Mouse (Mus musculus) MEL (cell line): Measurements from ENCODE around the gene Nhlrc4. TPM values are rescaled to one million over a fixed set of nuclear protein-coding genes. Genes with fewer than 3 reads are reported as not detected.

Source experiments
- DNase-seq: peaks from one replicate; pipeline ENCODE4 v3.0.0; 2011; ENCODE audit warnings: low read depth, low spot score
- H3K27ac ChIP-seq: 2 replicates; pipeline ENCODE4 v1.5.1; 2012; ENCODE audit warnings: low read depth, mild to moderate bottlenecking, control low read depth, low read length, moderate library complexity; ENCODE audit not compliant: control insufficient read depth
- H3K27me3 ChIP-seq, 2 experiments: fragments of 150-350 bp in 1 of 2; sonication (generic) in 1 of 2; 2 replicates each; pipeline ENCODE4 v1.6.1; 2012; ENCODE audit warnings: low read length in 2 of 2, mild to moderate bottlenecking in 2 of 2, improper control_type of control experiment in 1 of 2, moderate library complexity in 1 of 2; ENCODE audit not compliant: insufficient read depth in 2 of 2, control insufficient read depth in 1 of 2
- H3K36me3 ChIP-seq, 2 experiments: 2 replicates each; pipeline ENCODE4 v1.6.1; 2012 to 2014; ENCODE audit warnings: low read length in 2 of 2, improper control_type of control experiment in 1 of 2, inconsistent platforms in 1 of 2, mild to moderate bottlenecking in 1 of 2; ENCODE audit not compliant: insufficient read depth in 2 of 2, control insufficient read depth in 1 of 2
- H3K4me1 ChIP-seq, 2 experiments: fragments of 150-350 bp in 1 of 2; sonication (generic) in 1 of 2; 2 replicates each; pipeline ENCODE4 v1.6.1; 2012; ENCODE audit warnings: low read length in 2 of 2, improper control_type of control experiment in 1 of 2, mild to moderate bottlenecking in 1 of 2; ENCODE audit not compliant: insufficient read depth in 2 of 2, control insufficient read depth in 1 of 2
- H3K4me3 ChIP-seq, 2 experiments: fragments of 150-350 bp in 1 of 2; sonication (generic) in 1 of 2; 2 replicates each; pipeline ENCODE4 v1.5.1; 2012; ENCODE audit warnings: low read depth in 2 of 2, low read length in 2 of 2, mild to moderate bottlenecking in 2 of 2, moderate library complexity in 2 of 2, control low read depth in 1 of 2, improper control_type of control experiment in 1 of 2; ENCODE audit not compliant: control insufficient read depth in 1 of 2, insufficient read depth in 1 of 2
- H3K79me2 ChIP-seq: 2 replicates; pipeline ENCODE4 v1.6.1; 2012; ENCODE audit warnings: mild to moderate bottlenecking, low read length, moderate library complexity; ENCODE audit not compliant: control insufficient read depth, poor library complexity, insufficient read depth
- H3K9ac ChIP-seq: 2 replicates; pipeline ENCODE4 v1.6.1; 2012; ENCODE audit warnings: low read depth, mild to moderate bottlenecking, control low read depth, low read length, moderate library complexity; ENCODE audit not compliant: control insufficient read depth, poor library complexity, severe bottlenecking
- H3K9me3 ChIP-seq: fragments of 150-350 bp; sonication (generic); replicated peaks from 2 replicates; pipeline ENCODE4 v1.6.1; 2012; ENCODE audit warnings: mild to moderate bottlenecking, low read length, improper control_type of control experiment, moderate library complexity; ENCODE audit not compliant: insufficient read depth
- CTCF ChIP-seq, 3 experiments: IDR thresholded peaks in 2 of 3; conservative IDR thresholded peaks in 1 of 3; 2 replicates each; pipeline ENCODE4 v1.5.1; 2011 to 2012; ENCODE audit warnings: low read length in 3 of 3, low read depth in 2 of 3, mild to moderate bottlenecking in 2 of 3, improper control_type of control experiment in 1 of 3, inconsistent platforms in 1 of 3, mixed read lengths in 1 of 3, moderate library complexity in 1 of 3; ENCODE audit not compliant: control insufficient read depth in 1 of 3, insufficient read depth in 1 of 3, poor library complexity in 1 of 3, severe bottlenecking in 1 of 3
- E2F4 ChIP-seq: IDR thresholded peaks from 2 replicates; pipeline ENCODE4 v1.6.1; 2011; ENCODE audit warnings: low read depth, low read length, improper control_type of control experiment, borderline replicate concordance
- ELF1 ChIP-seq: IDR thresholded peaks from 2 replicates; pipeline ENCODE4 v1.6.1; 2014; ENCODE audit warnings: low read depth, mild to moderate bottlenecking, inconsistent platforms, low read length, improper control_type of control experiment, moderate library complexity
- EP300 ChIP-seq, 2 experiments: IDR thresholded peaks; 2 replicates each; pipeline ENCODE4 v1.6.1; 2011; ENCODE audit warnings: improper control_type of control experiment in 2 of 2, low read length in 2 of 2, low read depth in 1 of 2, mild to moderate bottlenecking in 1 of 2
- GATA1 ChIP-seq: IDR thresholded peaks from 2 replicates; pipeline ENCODE4 v1.6.1; 2011; ENCODE audit warnings: low read depth, low read length, improper control_type of control experiment
- JUND ChIP-seq: IDR thresholded peaks from 2 replicates; pipeline ENCODE4 v1.6.1; 2011; ENCODE audit warnings: low read depth, mild to moderate bottlenecking, improper control_type of control experiment, low read length
- KAT2A ChIP-seq: conservative IDR thresholded peaks from 2 replicates; pipeline ENCODE4 v1.6.1; 2012; ENCODE audit warnings: low read depth, low read length, improper control_type of control experiment, inconsistent platforms
- MAFK ChIP-seq: IDR thresholded peaks from 2 replicates; pipeline ENCODE4 v1.6.1; 2011; ENCODE audit warnings: low read depth, mild to moderate bottlenecking, low read length, improper control_type of control experiment, borderline replicate concordance
- MYB ChIP-seq: IDR thresholded peaks from 2 replicates; pipeline ENCODE4 v1.6.1; 2011; ENCODE audit warnings: mild to moderate bottlenecking, low read depth, low read length, improper control_type of control experiment
- TAL1 ChIP-seq: IDR thresholded peaks from 2 replicates; pipeline ENCODE4 v1.6.1; 2012; ENCODE audit warnings: mild to moderate bottlenecking, inconsistent platforms, low read length, moderate library complexity, mixed read lengths
- TBP ChIP-seq: IDR thresholded peaks from 2 replicates; pipeline ENCODE4 v1.8.0; 2011; ENCODE audit warnings: low read depth, low read length, improper control_type of control experiment
- UBTF ChIP-seq: IDR thresholded peaks from 2 replicates; pipeline ENCODE4 v1.6.1; 2012; ENCODE audit warnings: low read depth, mild to moderate bottlenecking, inconsistent platforms, low read length, improper control_type of control experiment, moderate library complexity, borderline replicate concordance; ENCODE audit not compliant: insufficient read depth
- USF2 ChIP-seq, 2 experiments: IDR thresholded peaks; 2 replicates each; pipeline ENCODE4 v1.6.1; 2011 to 2012; ENCODE audit warnings: improper control_type of control experiment in 2 of 2, low read length in 2 of 2, borderline replicate concordance in 1 of 2, inconsistent platforms in 1 of 2, low read depth in 1 of 2, mild to moderate bottlenecking in 1 of 2; ENCODE audit not compliant: insufficient read depth in 1 of 2
- ZMIZ1 ChIP-seq: IDR thresholded peaks from 2 replicates; pipeline ENCODE4 v1.6.1; 2012; ENCODE audit warnings: low read depth, mild to moderate bottlenecking, inconsistent platforms, low read length, improper control_type of control experiment, moderate library complexity
- ZNF384 ChIP-seq: IDR thresholded peaks from 2 replicates; pipeline ENCODE4 v1.6.1; 2012; ENCODE audit warnings: low read depth, mild to moderate bottlenecking, inconsistent platforms, low read length, improper control_type of control experiment
- polyA plus RNA-seq, 2 experiments: library from polyadenylated mRNA; stranded (reverse) in 1 of 2; unstranded in 1 of 2; fragments of >175 nt in 1 of 2; fragments of >200 nt in 1 of 2; gene quantifications; 2 replicates each; pipeline versions ENCODE4 v1.2.1 to v1.2.4; 2012; ENCODE audit warnings: low replicate concordance in 2 of 2, low read depth in 1 of 2; ENCODE audit not compliant: insufficient read length in 2 of 2, insufficient read depth in 1 of 2, missing spikeins in 1 of 2
- total RNA-seq: library from RNA; depleted of rRNA; stranded (reverse); fragments of 300-350 nt; gene quantifications from 2 replicates; pipeline ENCODE4 v1.2.3, GENCODE M21; 2012

Nhlrc4 gene
- total and polyA plus RNA-seq, 3 experiments = 0.19 to 0.23 TPM; not detected in 1

GRCm38 (mm10) chr17:25903061-25903460 lies 41.7 kb downstream of the Nhlrc4 start:
- H3K27me3 ChIP-seq = no peaks in the 10 kb centered on the region
- no peak for DNase-seq
- H3K9ac ChIP-seq = no peak overlapping the region
- H3K4me3 ChIP-seq = no peak overlapping the region
- H3K4me1 ChIP-seq = no peaks in the 10 kb centered on the region
- H3K27ac ChIP-seq = no peak overlapping the region
- peaks cover 0 to 2% of the 10 kb centered on the region in 2 experiments; a peak in 1 of 4 replicates for H3K36me3 ChIP-seq
- no peaks in the 10 kb centered on the region for H3K79me2 ChIP-seq
- TF ChIP-seq TAL1 (no peak), JUND (no peak), UBTF (no peak), USF2 (IDR thresholded peaks at IDR 0.05; ENCODE audit: borderline replicate concordance in 1 of 2, insufficient read depth in 1 of 2, low read depth in 1 of 2, low read length in 2 of 2) (no peak), KAT2A (no peak), ELF1 (no peak), E2F4 (no peak)
- no peaks in the 10 kb centered on the region for H3K9me3 ChIP-seq

GRCm38 (mm10) chr17:25900193-25900592 lies 44.6 kb downstream of the Nhlrc4 start:
- Histone ChIP-seq H3K79me2 (no peaks in the 10 kb centered on the region), H3K27ac (no peak overlapping the region), H3K4me1 (no peaks in the 10 kb centered on the region), H3K36me3 (peaks cover 0 to 2% of the 10 kb centered on the region in 2 experiments; a peak in 1 of 4 replicates), H3K27me3 (no peaks in the 10 kb centered on the region), H3K4me3 (no peak overlapping the region)
- DNase-seq = no peak
- TF ChIP-seq EP300 (IDR thresholded peaks at IDR 0.05; ENCODE audit: low read depth in 1 of 2, low read length in 2 of 2) (no peak), TBP (no peak), MYB (no peak), ZMIZ1 (no peak), E2F4 (no peak), CTCF (IDR thresholded peaks at IDR 0.05 in 2 of 3, conservative IDR thresholded peaks at IDR 0.05 in 1 of 3; ENCODE audit: control insufficient read depth in 1 of 3, insufficient read depth in 1 of 3, low read depth in 2 of 3, low read length in 3 of 3, poor library complexity in 1 of 3, severe bottlenecking in 1 of 3) (no peak; a peak in 1 of 6 replicates), ZNF384 (no peak), GATA1 (no peak), KAT2A (no peak), MAFK (no peak)
- TF ChIP-seq, all 39 proteins: peak for 0
- Histone ChIP-seq H3K9me3 (no peaks in the 10 kb centered on the region), H3K9ac (no peak overlapping the region)
